Mouse (Mus musculus) thymus, adult 2 months (tissue): ENCODE results near the gene 2410004B18Rik.

ENCODE experiments used
- CTCF ChIP-seq: fragments of 200-500 bp; IDR thresholded peaks from 2 replicates; pipeline ENCODE4 v1.5.1; 2012; ENCODE audit warnings: mild to moderate bottlenecking, control low read depth, low read length, moderate library complexity, borderline replicate concordance; ENCODE audit not compliant: control insufficient read depth, poor library complexity, insufficient read depth; ENCODE audit errors: extremely low read depth
- POLR2A ChIP-seq: fragments of 200-500 bp; IDR thresholded peaks from 2 replicates; pipeline ENCODE4 v1.6.1; 2012; ENCODE audit warnings: mild to moderate bottlenecking, low read length, control low read depth, moderate library complexity; ENCODE audit not compliant: control insufficient read depth, poor library complexity, insufficient read depth; ENCODE audit errors: extremely low read depth

GRCm38 (mm10) chr3:145969031-145969501, 31.3 kb downstream of the 2410004B18Rik start:
- no peak for TF ChIP-seq CTCF
- no peak for TF ChIP-seq POLR2A
